Mouse (Mus musculus) monocyte, adult 5-6 weeks (primary cell): ENCODE results near the gene Gm42906. TPM values are rescaled to one million over a fixed set of nuclear protein-coding genes. Genes with fewer than 3 reads are reported as not detected.

ENCODE experiments used
- ATAC-seq: fragments of 153-309, 156-312 bp; replicated peaks from 2 replicates; pipeline ENCODE4 v1.8.0; 2017; ENCODE audit warnings: mild to moderate bottlenecking; ENCODE audit not compliant: low TSS enrichment, insufficient number of reproducible peaks, severe bottlenecking, poor library complexity, low FRiP score
- total RNA-seq: library from RNA; stranded (forward); fragments of 200-1000, 200-491, 200-594 nt; gene quantifications from 3 replicates; pipeline ENCODE4 v1.2.3, GENCODE M21; 2017

Gene Gm42906
- total RNA-seq, 1 experiment from 2014 or later, result not detected

GRCm38 (mm10) chr5:151248671-151249620 is 179.0 kb downstream of the Gm42906 start:
- ATAC-seq, result no peak

DNA sequence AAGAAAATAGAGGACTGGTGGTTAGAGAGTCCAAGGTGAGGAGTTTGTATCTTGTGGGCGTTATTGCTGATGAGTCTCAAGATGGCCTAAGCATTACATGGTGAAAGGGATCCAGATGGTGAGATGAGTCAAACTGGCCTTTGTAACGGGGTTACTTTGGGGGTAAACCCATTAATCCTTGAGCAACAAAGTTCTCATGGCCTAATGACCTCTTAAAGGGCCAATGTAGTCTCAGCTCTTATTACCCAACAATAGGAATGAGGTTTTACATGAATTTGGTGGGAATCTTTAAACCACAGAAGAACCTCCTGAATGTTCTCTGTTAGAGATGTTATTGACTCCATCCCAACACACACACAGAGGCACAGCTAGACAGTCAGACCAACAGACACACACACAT is 179.9 kb downstream of the Gm42906 start:
- ATAC-seq, result no peak

DNA sequence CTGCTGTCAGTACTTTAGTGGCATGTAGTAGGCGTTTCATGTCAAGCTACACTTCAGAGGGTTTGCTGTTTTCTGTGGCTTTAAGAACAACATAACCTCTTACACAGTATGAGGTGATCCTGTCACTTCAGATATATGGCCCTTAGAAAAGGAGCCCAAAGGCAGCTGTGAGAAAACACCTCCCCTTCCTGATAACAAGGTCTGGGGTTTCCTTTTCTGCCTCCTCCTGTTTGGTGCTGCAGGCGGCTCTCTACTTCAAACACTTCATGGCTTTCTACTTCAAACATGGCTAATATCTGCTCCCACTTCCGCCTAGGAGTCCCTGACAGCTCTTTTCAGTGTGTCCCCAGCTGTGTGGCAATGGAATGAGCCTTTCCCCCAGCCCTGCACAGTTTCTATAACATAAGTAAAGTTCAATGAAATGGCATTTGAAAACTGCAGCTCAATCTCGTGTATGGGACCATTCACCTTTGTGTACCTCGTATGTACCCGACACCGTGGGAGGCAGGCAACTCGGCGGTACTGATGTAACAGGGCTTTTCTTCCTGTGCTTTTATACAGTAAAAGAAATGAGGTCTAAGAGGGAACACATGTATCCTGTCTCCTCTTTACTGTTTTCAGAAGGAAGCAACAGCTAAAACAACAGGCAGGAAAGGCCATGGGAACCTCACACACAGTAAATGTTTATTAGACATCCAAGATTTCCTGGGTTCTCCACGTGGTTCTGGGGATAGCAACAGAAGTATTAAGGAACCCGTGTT is 180.7 kb downstream of the Gm42906 start:
- ATAC-seq, result no peak

GRCm38 (mm10) chr5:151246287-151246686 is 181.7 kb downstream of the Gm42906 start:
- no peak for ATAC-seq

GRCm38 (mm10) chr5:151245571-151245970 is 182.4 kb downstream of the Gm42906 start:
- no peak for ATAC-seq

GRCm38 (mm10) chr5:151238730-151239129 is 189.2 kb downstream of the Gm42906 start:
- no peak for ATAC-seq

DNA sequence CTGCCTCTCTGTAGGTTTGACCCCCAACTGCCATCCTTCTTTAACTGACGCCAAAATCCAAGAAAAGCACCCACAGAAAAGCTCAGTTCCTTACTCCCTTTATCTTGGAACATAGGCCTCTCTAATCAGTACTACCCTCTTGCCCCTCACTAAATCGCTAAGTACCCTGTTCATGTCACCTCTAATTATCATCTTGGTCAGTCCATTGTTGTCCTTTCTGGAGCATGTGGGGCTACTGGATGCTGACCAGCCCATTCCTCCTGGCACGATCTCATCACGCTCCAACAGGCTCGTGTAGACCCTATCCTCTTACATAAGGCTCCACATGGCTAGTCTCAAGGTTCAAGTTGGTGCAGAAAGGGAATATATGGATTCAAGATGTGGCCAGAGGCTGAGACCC is 191.6 kb downstream of the Gm42906 start:
- no peak for ATAC-seq

- no peak for ATAC-seq
These were observed 194.4 kb downstream of the Gm42906 start, which contains the start of gene Stard13 for GRCm38 (mm10) chr5:151233400-151234031. Gene Stard13 (minus strand): TSS chr5:151233836.

GRCm38 (mm10) chr5:151232576-151233299 is 195.2 kb downstream of the Gm42906 start:
- ATAC-seq, result no peak

DNA sequence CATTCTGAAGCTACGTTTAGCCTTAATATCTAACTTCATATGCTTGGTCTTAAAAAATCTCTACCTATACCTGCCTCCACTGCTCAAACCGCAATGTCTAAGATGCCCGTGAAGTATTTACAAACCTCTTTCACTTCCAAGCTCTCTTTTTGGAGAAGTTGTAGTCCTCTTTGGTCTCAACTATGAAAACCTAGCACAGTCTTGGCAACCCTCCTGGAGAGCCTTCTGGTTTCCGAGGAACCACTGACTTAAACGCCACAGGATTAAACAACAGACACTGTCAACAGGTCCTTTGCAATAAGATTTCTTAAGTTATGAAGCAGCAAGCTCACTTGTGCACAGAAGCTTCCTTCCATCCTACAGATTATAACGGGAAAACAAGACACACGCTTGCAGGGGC is 196.1 kb downstream of the Gm42906 start:
- no peak for ATAC-seq

DNA sequence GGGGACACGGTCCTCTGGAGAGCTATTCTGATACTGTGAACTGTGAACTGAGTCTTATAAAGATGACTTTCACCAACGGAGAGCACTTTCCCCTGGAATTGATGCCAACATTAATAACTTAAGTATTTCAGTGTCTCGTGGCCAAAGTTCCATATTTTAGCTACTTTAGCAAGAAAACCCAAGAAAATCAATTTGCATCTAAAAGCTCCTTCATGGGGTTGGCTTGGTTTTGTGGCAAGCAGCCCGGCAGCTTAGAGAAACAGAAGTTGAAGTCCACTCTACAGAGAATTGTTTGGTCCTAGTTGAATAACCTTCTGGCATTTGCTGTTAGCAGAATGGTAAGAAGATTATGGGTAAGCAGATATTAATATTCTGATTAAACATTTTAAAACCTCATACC is 196.6 kb downstream of the Gm42906 start:
- ATAC-seq, result no peak

- ATAC-seq, result no peak
These were observed 197.5 kb downstream of the Gm42906 start for GRCm38 (mm10) chr5:151230427-151230826.

DNA sequence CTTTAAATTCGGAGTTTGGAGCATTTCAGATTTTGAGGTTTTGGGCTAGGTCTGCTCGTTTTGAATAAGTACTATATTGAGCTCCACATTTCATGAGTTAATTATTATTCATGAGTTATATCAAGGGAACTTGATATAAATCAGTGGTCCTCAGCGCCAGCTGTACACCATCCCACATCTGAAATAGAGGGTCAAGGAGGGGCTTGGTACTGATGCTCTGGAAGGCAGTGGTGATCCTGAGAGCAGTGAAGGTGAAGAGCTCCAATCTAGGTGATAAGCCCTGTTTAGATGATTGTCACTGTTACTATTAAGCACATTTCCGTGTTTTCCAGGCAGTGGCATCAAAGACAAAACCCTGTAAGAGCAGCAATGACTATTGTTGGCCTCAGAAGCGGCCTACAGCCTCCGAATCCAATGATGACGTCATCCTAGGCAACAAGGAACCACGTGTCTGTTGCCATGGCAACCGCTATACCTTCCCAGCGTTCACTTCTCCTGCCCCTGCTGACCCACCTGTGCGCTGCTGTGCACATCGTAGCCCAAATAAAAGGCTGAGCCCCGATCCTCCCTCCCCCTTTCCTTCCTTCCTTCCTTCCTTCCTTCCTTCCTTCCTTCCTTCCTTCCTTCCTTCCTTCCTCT is 199.5 kb downstream of the Gm42906 start:
- ATAC-seq, result no peak

GRCm38 (mm10) chr5:151223696-151224366 is 204.1 kb downstream of the Gm42906 start:
- ATAC-seq, result no peak

- no peak for ATAC-seq
These were observed 205.2 kb downstream of the Gm42906 start for GRCm38 (mm10) chr5:151222791-151223190.

- ATAC-seq, result no peak
These were observed 209.3 kb downstream of the Gm42906 start for GRCm38 (mm10) chr5:151218689-151219115.

GRCm38 (mm10) chr5:151213097-151213496 is 214.9 kb downstream of the Gm42906 start:
- ATAC-seq, result no peak

DNA sequence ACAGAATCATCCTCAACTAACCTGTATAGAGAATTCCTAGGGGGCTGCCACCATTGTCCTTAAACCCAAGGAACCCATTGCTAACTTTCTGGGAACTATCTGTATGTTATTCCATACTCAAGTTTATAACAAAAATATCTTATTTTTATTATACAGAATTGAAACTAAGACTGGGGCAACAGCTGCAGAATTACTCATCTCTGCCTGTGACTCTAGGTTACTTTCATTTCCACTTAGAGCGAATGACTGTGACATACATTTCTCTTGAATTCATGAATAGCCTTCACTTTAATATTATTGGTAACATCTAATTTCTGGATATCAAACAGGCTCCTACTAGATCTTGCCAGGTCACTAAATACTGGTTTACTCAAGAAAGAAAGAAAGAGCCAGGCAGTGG is 217.1 kb downstream of the Gm42906 start:
- no peak for ATAC-seq
